Mouse (Mus musculus) layer of hippocampus, adult 2 months (tissue): ENCODE data around the gene Cdhr5. TPM values are rescaled to one million over a fixed set of nuclear protein-coding genes. Genes with fewer than 3 reads are reported as not detected.
A peak's percentile ranks its signal among the peaks of the same experiment; 100 is the strongest.

Experiments
- DNase-seq, 2 experiments: peaks; one replicate each; pipeline ENCODE4 v3.0.0; 2022; ENCODE audit warnings: low spot score in 2 of 2
- H3K27ac ChIP-seq: fragments of 200-600 bp; 2 replicates; pipeline ENCODE4 v1.8.1; 2022
- H3K4me3 ChIP-seq: fragments of 200-600 bp; 2 replicates; pipeline ENCODE4 v1.8.1; 2022; ENCODE audit warnings: mild to moderate bottlenecking
- CTCF ChIP-seq: fragments of 200-600 bp; conservative IDR thresholded peaks from 2 replicates; pipeline ENCODE4 v1.8.1; 2022; ENCODE audit warnings: antibody characterized with exemption, mild to moderate bottlenecking, moderate library complexity
- total RNA-seq, 2 experiments: library from RNA; stranded (reverse); gene quantifications; 2 replicates each; pipeline ENCODE4 v1.2.3; 2021

The Cdhr5 gene
- total RNA-seq, 2 experiments from 2014 or later: not detected

DNA sequence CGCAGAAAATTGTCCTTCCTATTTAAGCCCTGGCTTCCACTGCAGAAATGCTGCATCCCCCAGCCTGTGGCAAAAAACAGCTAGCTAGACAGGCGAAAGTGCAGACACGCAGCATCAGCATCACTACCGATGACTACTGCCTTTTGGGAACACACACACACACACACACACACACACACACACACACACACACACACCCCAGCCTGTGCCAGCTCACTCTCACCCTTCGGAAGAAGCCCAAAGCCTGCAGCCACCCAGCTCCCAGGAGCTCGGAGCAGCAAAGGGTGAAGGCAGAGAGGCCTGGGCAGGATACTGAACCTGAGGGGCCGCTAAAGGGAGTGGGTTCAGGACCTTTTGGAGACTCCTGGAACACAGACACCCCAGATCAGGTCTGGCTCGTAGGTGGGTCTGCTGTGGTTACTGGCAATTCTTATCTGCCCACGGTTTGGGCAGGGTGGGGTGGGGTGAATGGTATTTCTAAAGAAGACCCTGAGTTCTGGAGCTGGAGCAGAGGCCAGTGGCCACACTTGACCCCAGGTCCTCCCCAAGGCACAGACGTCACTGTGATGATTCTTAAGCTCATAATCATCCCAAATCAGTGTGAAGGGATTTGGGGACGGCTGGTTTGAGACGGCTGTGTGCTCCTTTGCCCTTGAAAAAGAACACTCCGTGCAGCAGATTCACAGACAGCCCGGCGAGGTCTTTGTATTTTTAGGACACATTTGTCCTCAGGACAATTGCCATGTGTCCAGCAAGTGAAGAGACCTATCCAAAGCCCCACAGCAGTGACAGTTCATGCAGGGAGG is 16.2 kb upstream of the Cdhr5 start:
- Histone ChIP-seq H3K4me3 (no peak overlapping the region; the same call in 1 of the 2 replicates), H3K27ac (no peak overlapping the region)
- no peak for TF ChIP-seq CTCF
- no peak for DNase-seq

DNA sequence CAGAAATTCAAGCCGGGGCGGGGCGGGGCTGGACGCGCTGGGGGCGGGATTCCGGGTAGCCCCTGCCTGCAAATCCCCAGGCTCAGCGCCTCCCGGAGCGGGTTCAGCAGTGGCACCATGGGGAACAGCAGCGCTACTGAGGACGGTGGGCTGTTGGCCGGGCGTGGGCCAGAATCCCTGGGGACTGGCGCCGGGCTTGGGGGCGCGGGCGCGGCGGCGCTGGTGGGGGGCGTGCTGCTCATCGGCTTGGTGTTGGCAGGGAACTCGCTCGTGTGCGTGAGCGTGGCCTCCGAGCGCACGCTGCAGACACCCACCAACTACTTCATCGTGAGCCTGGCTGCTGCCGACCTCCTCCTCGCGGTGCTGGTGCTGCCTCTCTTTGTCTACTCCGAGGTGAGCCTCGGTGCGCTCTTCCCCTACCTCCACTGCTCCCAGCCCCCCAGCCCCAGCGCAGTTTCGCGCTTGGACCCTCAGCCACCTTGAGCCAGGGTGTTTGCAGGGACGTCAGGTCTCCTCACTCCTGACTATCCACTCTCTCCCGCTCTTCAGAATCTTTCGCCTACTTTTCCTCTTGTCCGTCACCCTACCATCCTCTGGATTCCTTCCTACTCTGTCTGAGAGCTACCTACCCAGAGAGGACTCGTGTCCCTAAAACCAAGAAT is 15.5 kb upstream of the Cdhr5 start, which contains the start of gene Drd4:
TSS of gene Drd4 (plus strand) at position 86 of the 662 bp plus-strand sequence.
- H3K4me3 ChIP-seq: peak within 1 kb of the TSS; percentile 48
- DNase-seq: no peak
- H3K27ac ChIP-seq: no peak within 1 kb of the TSS
- 0 out of 2 replicates have a peak, but pooled peaks have one; percentile 4 for TF ChIP-seq CTCF

DNA sequence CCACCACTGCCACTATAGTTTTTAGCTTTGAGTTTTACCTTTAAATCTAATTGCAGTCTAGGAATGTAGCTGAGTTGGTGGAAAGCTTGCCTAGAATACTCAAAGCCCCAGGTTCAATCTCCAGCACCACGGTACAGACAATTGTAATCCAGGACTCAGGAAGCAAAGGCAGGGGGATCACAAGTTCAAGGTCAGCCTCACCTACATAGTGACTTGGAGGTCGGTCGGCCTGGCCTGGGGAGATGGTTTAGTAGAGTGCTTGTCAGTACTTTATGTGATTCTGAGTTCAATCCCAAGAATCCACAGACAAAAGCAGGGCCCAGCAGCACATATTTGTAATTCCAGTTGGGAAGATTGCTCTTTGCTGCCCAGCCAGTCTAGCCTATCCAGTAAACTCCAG is 11.5 kb upstream of the Cdhr5 start:
- no peak for DNase-seq
- Histone ChIP-seq H3K27ac (no peak overlapping the region), H3K4me3 (no peak overlapping the region)
- TF ChIP-seq CTCF: no peak

DNA sequence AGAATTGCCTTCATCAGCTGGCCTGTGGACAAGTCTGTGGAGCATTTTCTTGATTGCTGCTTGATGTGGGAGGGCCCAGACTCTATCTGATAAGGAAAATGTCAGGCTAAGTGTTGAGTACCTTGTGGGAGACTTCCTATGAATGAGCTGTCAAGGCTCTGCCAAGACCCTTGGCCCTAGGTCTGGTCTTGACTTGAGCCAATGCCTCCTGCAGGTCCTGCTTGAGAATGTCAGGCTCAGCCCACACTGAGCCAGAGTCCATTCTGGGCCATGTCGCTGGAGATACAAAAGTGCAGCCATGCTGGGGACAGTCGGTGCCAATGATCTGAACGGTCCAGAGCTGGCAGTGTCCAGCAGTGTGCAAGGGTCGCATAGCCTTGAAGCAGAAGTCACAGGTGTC is 6.2 kb upstream of the Cdhr5 start:
- no peak for DNase-seq
- no peak overlapping the region for H3K27ac ChIP-seq
- H3K4me3 ChIP-seq: no peak overlapping the region
- TF ChIP-seq CTCF: no peak

DNA sequence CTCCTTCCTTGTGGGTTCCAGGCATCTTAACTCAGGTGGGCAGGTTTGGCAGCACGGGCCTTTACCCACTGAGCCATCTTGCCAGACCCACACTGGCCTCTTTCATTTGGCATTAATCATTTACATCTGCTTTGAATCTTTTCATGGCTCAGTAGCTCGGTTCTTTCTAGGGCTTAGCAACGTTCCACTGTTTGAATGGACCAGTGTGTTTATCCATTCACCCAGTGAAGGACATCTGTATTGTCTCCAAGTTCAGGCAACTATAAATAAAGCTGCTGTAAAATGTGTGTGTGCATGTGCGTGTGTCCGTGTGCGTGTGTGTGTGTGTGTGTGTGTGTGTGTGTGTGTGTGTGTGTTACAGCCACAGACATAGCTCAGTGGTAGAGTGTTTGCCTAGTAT is 4.9 kb upstream of the Cdhr5 start:
- no peak overlapping the region for H3K4me3 ChIP-seq
- H3K27ac ChIP-seq: no peak overlapping the region

DNA sequence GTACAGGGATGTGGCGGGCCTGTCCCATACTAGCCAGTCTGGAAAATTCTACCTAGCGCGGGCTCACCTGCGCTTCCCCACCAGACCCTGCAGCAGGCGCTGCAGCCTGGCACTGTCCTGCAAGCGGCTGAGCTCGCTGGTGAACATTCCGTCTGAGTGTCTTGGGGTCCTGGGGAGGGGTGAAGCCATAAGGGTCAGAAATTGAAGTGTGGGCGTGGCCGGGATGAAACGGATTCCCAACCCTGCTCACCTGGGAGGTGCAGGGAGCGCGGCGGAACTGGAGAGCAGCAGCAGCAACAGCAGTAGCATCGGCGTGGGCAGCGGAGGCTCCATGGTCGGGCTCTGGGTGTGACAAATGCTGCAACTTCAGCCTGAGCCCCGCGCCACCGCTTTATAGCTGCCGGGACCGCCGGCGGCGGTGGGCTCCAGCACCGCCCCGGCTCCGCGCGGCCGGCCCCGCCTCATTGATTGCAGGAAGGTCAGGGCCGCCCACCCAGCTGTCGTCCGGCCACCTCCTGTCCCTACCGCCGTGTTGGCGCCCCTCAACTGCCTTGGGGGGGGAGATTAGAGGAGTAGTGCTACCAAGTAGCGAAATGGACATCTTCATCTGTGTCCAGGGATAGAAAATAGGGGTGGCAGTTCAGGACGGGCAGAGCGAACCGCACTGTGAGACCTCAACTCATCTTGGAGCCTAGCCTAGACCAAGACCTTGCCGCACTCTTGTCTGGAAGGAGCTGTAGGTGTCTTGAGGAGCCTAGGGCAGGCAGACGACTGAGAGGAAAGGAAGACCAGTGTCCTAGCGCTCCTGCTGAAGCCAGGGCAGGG is 2.4 kb upstream of the Cdhr5 start, which contains the start of gene Sct:
TSS of gene Sct (minus strand) at position 368 of the 825 bp plus-strand sequence.
- Histone ChIP-seq H3K4me3 (peak within 1 kb of the TSS; percentile 48), H3K27ac (no peak within 1 kb of the TSS)
- no peak for DNase-seq
- peak; percentile 63 for TF ChIP-seq CTCF

More for the DNA sequence above, 4.9 kb upstream of the Cdhr5 start:
- no peak for DNase-seq
- TF ChIP-seq CTCF: no peak

DNA sequence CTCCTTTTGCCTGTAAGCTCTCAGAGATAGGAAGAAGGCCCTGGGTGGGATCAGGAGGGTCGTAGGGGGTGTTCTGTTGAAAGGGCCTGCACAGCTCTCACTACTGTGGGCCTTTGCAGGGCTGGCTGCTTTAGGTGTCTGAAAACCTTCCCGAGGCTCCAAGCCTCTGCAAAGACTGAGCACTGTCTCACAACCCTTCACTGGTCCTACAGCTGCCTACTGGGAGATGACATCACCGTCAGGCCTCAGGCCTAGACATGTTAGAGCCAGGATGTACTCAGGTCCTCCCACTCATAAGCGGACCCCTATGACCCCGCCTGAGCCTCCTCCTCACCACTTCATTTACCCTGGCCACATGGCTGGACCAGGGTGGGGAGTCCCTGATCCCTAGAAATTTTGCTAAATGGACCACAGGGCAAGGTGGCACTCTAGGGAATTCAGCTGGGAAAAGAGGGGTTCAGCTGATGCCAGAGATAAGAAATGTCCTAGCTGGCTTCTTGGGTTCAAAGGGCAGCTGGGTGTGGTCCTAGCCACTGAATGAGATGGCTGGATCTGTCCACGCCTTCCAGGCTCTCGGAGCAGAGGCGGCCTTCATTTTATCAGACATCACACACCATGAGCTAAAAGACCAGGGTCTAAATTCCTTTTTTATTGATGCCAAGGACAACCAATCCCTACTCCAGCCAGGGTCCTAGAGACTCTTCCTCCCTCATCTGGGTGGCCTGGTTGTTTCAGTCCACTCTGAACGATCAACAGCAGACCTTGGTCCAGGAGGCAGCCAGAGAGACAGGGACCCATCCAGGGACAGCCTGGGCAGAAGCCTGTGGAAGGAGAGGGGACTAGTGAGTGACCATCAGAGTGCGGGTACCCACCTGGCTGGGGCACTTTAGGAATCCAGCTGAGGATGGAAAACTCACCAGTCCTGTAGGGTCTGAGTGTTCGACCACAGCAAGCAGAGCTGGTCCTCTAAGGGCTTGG is 1.4 kb upstream of the Cdhr5 start:
- H3K27ac ChIP-seq: no peak overlapping the region
- TF ChIP-seq CTCF: no peak
- H3K4me3 ChIP-seq: no peak overlapping the region
- no peak for DNase-seq

DNA sequence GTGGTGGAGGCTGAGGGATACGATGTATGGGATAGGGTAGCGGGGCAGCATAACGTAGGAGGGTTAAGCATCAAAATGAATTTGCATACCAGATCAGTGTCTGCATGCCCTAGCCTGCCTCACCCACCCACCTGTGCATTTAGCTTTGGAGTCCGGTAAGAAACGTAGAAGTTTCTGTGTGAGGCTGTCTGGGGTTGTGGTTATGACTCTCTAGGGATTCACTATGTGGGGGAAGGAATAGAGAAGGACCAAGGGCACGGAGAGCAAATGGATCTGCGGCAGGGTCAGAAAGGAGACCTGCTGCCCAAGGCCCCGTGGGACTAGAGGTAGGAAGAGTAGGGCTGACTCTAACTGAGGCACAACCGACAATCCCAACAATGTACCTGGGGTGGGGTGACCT is 1.2 kb downstream of the Cdhr5 start:
- no peak for DNase-seq
- Histone ChIP-seq H3K27ac (no peak overlapping the region), H3K4me3 (no peak overlapping the region)
- no peak for TF ChIP-seq CTCF

DNA sequence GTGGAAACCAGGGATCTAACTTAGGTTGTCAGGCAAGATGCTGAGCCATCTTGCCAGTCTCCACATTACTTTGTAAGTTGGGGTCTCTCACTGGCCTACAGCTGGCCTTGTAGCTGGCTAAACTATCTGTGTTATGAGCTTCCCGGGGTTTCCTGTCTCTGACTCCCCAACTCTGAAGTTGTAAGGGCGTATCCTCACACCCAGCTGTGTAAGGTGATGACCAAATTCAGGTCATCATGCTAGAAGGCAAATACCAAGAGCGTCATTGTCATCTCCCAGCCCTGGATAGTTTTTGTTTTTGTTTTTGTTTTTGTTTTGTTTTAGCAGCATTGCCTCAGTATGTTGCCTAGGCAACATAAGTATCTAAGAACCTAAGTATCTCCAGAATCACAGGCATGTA is 6.0 kb downstream of the Cdhr5 start:
- Histone ChIP-seq H3K27ac (no peak overlapping the region), H3K4me3 (no peak overlapping the region)
- no peak for TF ChIP-seq CTCF
- no peak for DNase-seq

DNA sequence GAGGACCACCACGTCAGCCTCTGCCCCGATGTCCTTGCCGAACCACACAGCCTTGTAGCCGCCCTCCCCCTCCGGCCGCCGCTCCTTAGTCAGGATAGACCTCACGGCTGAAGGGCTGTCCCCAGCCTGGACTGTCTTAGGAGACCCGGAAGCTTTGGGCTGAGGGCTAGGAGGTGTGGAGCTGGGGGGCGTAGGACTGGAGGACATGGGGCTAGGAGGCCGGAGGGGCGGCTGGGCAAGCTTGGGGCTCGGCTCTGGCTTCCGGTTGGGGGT is 7.4 kb downstream of the Cdhr5 start:
- no peak for TF ChIP-seq CTCF
- no peak for DNase-seq

DNA sequence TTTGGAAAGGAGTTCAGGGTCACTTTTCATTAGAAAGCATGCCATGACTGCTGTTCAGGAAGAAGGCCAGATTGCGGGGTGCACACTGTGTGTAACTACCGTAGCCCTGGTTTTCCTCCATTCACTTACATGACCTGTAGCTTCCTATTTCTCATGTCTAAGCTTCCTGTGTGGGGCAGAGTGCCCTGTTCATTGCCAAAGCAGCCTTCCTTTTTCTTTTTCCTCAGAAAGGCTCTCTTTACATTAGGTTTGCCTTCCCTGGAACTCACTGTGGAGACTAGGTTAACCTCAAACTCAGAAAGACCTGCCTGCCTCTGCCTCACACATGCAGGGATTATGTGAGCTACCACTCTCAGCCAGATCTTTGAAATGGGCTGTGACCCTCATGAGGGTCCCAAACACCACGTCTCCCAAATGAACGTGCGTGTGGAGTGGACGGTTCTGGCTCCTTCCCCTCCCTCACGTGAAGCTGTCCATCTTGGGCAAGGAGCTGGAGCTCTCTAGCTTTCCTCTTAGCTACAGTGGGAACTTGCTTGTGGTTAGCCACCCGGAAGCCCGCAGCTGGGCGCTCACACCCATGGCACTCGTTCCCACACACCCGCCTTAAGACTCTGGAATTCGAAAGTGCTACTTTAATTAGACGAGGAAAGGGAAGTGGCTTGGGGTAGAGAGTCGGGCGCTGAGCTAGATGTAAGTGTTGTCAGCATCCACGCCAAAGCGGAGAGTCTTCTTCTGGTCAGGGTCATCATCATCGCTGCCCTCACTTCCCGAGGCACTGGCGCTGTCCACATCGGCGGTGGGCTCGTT is 7.9 kb downstream of the Cdhr5 start:
- no peak for DNase-seq
- H3K27ac ChIP-seq: no peak overlapping the region
- no peak for TF ChIP-seq CTCF
- no peak overlapping the region for H3K4me3 ChIP-seq

More for the DNA sequence above, 7.4 kb downstream of the Cdhr5 start:
- no peak overlapping the region for H3K4me3 ChIP-seq
- no peak overlapping the region for H3K27ac ChIP-seq
